Mouse (Mus musculus) limb, embryonic 11.5 days (tissue): ENCODE data around the gene Gpr153. TPM values are rescaled to one million over a fixed set of nuclear protein-coding genes. Genes with fewer than 3 reads are reported as not detected.

Experiments used
- ATAC-seq: fragments of 200-750 bp; cut with Nextera tagmentation; 2 replicates; pipeline ENCODE4 v1.8.0; 2017; ENCODE audit warnings: low read depth; ENCODE audit not compliant: insufficient number of reproducible peaks, low FRiP score, low TSS enrichment
- DNase-seq: peaks from one replicate; pipeline ENCODE4 v3.0.0-alpha.2; 2015; ENCODE audit warnings: low spot score
- H3K27ac ChIP-seq: fragments of 300-500 bp; sonication (generic); replicated peaks from 2 replicates; pipeline ENCODE4 v1.5.1; 2014; ENCODE audit warnings: low read depth, mild to moderate bottlenecking, low read length
- H3K27me3 ChIP-seq: fragments of 300-500 bp; sonication (generic); 2 replicates; pipeline ENCODE4 v1.6.1; 2014; ENCODE audit warnings: mild to moderate bottlenecking, low read length, mixed read lengths; ENCODE audit not compliant: control insufficient read depth, insufficient read depth
- H3K36me3 ChIP-seq: fragments of 300-500 bp; sonication (generic); 2 replicates; pipeline ENCODE4 v1.6.1; 2014; ENCODE audit warnings: mild to moderate bottlenecking, low read length, moderate library complexity, mixed read lengths; ENCODE audit not compliant: control insufficient read depth, insufficient read depth
- H3K4me1 ChIP-seq: fragments of 300-500 bp; sonication (generic); 2 replicates; pipeline ENCODE4 v1.6.1; 2014; ENCODE audit warnings: low read length, mixed read lengths; ENCODE audit not compliant: control insufficient read depth, insufficient read depth
- H3K4me2 ChIP-seq: fragments of 300-500 bp; sonication (generic); 2 replicates; pipeline ENCODE4 v1.6.1; 2014; ENCODE audit warnings: low read depth, mild to moderate bottlenecking, moderate library complexity; ENCODE audit not compliant: severe bottlenecking
- H3K4me3 ChIP-seq: fragments of 300-500 bp; sonication (generic); 2 replicates; pipeline ENCODE4 v1.5.1; 2014; ENCODE audit warnings: low read depth, low read length
- H3K9ac ChIP-seq: fragments of 300-500 bp; sonication (generic); 2 replicates; pipeline ENCODE4 v1.6.1; 2014; ENCODE audit warnings: mild to moderate bottlenecking, low read length
- H3K9me3 ChIP-seq: fragments of 300-500 bp; sonication (generic); 2 replicates; pipeline ENCODE4 v1.6.1; 2016; ENCODE audit warnings: low read length; ENCODE audit not compliant: control insufficient read depth
- WGBS: fragments of 180-500 bp; shearing (Covaris S2); extraction: QIAGEN DNeasy Blood & Tissue Kit; methylation state at CpG from one replicate; pipeline ENCODE4 v1.1.7; 2014; 5-methylcytosine and 5-hydroxymethylcytosine counted together
- polyA plus RNA-seq: library from polyadenylated mRNA; unstranded; fragments of >200 nt; fragmentation: Nextera tagmentation; extraction: Ambion mirVana; gene quantifications from 2 replicates; pipeline ENCODE4 v1.2.1, GENCODE M21; 2014

Gpr153 gene
- polyA plus RNA-seq, 1 experiment from 2014 or later = 3.3 TPM

DNA sequence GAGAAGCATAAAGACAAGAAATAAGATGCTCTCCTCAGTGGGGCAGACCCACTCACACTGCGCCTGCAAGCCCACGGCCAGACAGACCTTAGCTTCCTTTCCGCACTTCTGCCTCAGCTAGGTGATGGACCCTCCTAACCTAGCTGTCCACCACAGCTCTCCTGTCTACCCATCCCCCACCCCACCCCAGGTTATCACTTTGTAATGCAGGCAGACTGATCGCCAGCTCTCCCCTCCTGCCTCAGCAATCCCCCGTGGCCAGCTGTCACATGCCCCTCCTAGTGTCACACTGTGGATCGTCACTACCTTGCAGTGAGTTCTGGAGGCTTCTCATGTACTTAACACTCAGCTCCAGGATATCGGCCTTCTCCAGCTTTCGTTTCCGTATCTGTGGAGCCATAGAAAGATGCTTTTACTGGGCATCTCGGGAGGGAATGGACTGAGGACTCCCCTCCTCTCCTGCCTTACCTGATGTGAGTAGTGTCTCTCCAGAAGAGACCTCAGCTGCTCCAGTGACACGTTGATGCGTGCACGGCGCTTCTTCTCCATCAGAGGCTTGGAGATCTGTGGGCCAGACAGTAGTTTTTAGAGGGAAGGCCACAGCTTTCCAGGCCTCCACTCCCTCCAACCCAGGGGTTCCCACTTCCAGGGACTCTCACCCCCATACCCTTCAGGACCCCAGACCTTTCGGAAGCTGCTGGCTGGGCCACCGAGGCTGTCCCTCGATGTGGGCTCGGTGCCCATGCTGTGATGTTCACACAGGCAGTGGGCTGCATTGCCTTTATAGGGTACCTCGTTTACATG, 13.5 kb downstream of the Gpr153 start:
- WGBS = 17% methylated on average over 19 of the region's 19 CpGs

GRCm38 (mm10) chr4:152288398-152288945, 14.4 kb downstream of the Gpr153 start:
- Histone ChIP-seq H3K9me3 (no peaks in the 10 kb centered on the region), H3K4me3 (no peak overlapping the region), H3K9ac (no peak overlapping the region), H3K4me2 (no peak overlapping the region), H3K27me3 (peaks cover 86% of the 10 kb centered on the region), H3K36me3 (no peaks in the 10 kb centered on the region), H3K27ac (no peak overlapping the region), H3K4me1 (peaks cover 11% of the 10 kb centered on the region)
- ATAC-seq = no peak
- no peak for DNase-seq
- WGBS = 50% methylated on average over 18 of the region's 18 CpGs

More for the DNA sequence above, 13.5 kb downstream of the Gpr153 start:
- Histone ChIP-seq H3K27me3 (peaks cover 89% of the 10 kb centered on the region), H3K27ac (no peak overlapping the region), H3K9me3 (no peaks in the 10 kb centered on the region), H3K4me2 (0 out of 2 replicates have a peak overlapping the region, but pooled peaks have one; percentile 4), H3K9ac (no peak overlapping the region), H3K4me1 (peaks cover 18% of the 10 kb centered on the region), H3K36me3 (no peaks in the 10 kb centered on the region), H3K4me3 (no peak overlapping the region)
- ATAC-seq = no peak
- no peak for DNase-seq

- DNase-seq (peak; percentile 48), ATAC-seq (no peak)
- no peak overlapping the region for H3K27ac ChIP-seq
- no peaks in the 10 kb centered on the region for H3K9me3 ChIP-seq
- H3K9ac ChIP-seq = peak overlapping the region; percentile 24; the same call in 1 of the 2 replicates
- peak overlapping the region; percentile 42 for H3K4me2 ChIP-seq
- no peaks in the 10 kb centered on the region for H3K36me3 ChIP-seq
- peaks cover 69% of the 10 kb centered on the region for H3K27me3 ChIP-seq
- WGBS = under 1% methylated on average over 39 of the region's 39 CpGs
- peaks cover 9% of the 10 kb centered on the region for H3K4me1 ChIP-seq
- peak overlapping the region; percentile 2 for H3K4me3 ChIP-seq
These were observed 16.4 kb downstream of the Gpr153 start for GRCm38 (mm10) chr4:152290385-152290784.

- ATAC-seq = no peak
These were observed 17.0 kb downstream of the Gpr153 start for GRCm38 (mm10) chr4:152290991-152291390.

GRCm38 (mm10) chr4:152291562-152291961, 17.5 kb downstream of the Gpr153 start, which contains the start of gene Hes3:
Gene Hes3, minus strand, starts transcription at chr4:152291662.
- 27% methylated on average over 6 of the region's 6 CpGs for WGBS
- peak within 1 kb of the TSS; percentile 24; the same call in 1 of the 2 replicates for H3K9ac ChIP-seq
- DNase-seq = no peak
- peaks cover 9% of the 10 kb centered on the region for H3K4me1 ChIP-seq
- peak within 1 kb of the TSS; percentile 42 for H3K4me2 ChIP-seq
- peaks cover 57% of the 10 kb centered on the region for H3K27me3 ChIP-seq
- H3K4me3 ChIP-seq = peak within 1 kb of the TSS; percentile 2
- H3K27ac ChIP-seq = no peak within 1 kb of the TSS
- no peaks in the 10 kb centered on the region for H3K36me3 ChIP-seq
- H3K9me3 ChIP-seq = no peaks in the 10 kb centered on the region
- no peak for ATAC-seq

More at GRCm38 (mm10) chr4:152290991-152291390, 17.0 kb downstream of the Gpr153 start:
- peaks cover 9% of the 10 kb centered on the region for H3K4me1 ChIP-seq
- no peaks in the 10 kb centered on the region for H3K36me3 ChIP-seq
- WGBS = 15% methylated on average over 11 of the region's 11 CpGs
- no peak overlapping the region for H3K4me3 ChIP-seq
- H3K4me2 ChIP-seq = no peak overlapping the region
- no peak overlapping the region for H3K9ac ChIP-seq
- H3K9me3 ChIP-seq = no peaks in the 10 kb centered on the region
- peaks cover 63% of the 10 kb centered on the region for H3K27me3 ChIP-seq
- DNase-seq = no peak
- H3K27ac ChIP-seq = no peak overlapping the region

- Histone ChIP-seq H3K4me1 (peaks cover 9% of the 10 kb centered on the region), H3K4me3 (no peak overlapping the region), H3K27me3 (peaks cover 50% of the 10 kb centered on the region), H3K9me3 (no peaks in the 10 kb centered on the region), H3K4me2 (no peak overlapping the region), H3K27ac (no peak overlapping the region), H3K9ac (no peak overlapping the region), H3K36me3 (no peaks in the 10 kb centered on the region)
- ATAC-seq (no peak), DNase-seq (no peak)
- WGBS = 22% methylated on average over 12 of the region's 12 CpGs
These were observed 18.2 kb downstream of the Gpr153 start for GRCm38 (mm10) chr4:152292102-152292765.

DNA sequence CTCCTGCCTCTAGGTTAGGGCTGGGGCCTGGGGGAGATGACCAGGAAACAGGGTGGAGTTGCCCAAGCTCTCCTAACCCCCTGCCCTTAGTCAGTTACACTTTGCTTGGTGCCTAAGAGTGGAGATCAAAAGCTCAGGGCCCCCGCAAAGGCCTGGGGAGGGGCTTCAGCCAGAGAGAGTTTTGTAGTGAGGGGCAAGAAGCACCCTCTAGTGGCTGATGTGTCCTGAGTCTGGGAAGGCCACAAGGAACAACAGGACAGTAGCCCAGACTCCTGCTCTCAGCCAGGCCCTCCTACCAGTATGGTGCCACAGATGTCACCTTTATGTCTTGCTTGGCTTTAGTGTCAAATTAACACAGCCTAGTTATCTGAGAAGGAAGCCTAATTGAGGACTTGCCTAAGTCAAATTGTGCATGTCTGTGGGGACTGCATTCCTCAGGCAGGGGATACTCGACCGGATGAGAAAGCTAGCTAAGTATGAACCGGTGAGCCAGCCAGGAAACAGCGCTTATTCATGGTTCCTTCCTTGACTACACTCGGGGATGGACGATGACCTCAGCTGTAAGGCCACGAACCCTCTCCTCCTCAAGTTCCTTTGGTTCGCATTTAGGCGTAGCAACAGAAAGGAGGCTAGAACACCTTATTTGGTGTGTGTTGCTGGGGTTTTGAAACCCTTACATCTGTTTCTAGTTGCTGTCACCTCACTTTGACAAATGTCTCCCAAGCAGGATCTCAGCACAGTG, 20.3 kb downstream of the Gpr153 start:
- Histone ChIP-seq H3K9ac (no peak overlapping the region), H3K27me3 (peaks cover 36% of the 10 kb centered on the region), H3K36me3 (no peaks in the 10 kb centered on the region), H3K4me1 (peaks cover 17% of the 10 kb centered on the region), H3K4me3 (no peak overlapping the region), H3K9me3 (no peaks in the 10 kb centered on the region), H3K4me2 (no peak overlapping the region), H3K27ac (no peak overlapping the region)
- no peak for DNase-seq
- WGBS = 41% methylated on average over 10 of the region's 10 CpGs
- ATAC-seq = no peak

GRCm38 (mm10) chr4:152295916-152296315, 21.9 kb downstream of the Gpr153 start:
- H3K4me3 ChIP-seq = no peak overlapping the region

More at GRCm38 (mm10) chr4:152295916-152296315, 21.9 kb downstream of the Gpr153 start:
- Histone ChIP-seq H3K36me3 (peaks cover 3% of the 10 kb centered on the region; the same call in 1 of the 2 replicates), H3K9ac (no peak overlapping the region), H3K9me3 (no peaks in the 10 kb centered on the region), H3K4me2 (no peak overlapping the region), H3K4me1 (peaks cover 8% of the 10 kb centered on the region; the same call in 1 of the 2 replicates), H3K27ac (no peak overlapping the region), H3K27me3 (peaks cover 22% of the 10 kb centered on the region)
- no peak for DNase-seq
- 41% methylated on average over 4 of the region's 4 CpGs for WGBS
- ATAC-seq = no peak
